Mouse (Mus musculus) layer of hippocampus, adult 2 months (tissue): ENCODE data around the gene Spz1. TPM values are rescaled to one million over a fixed set of nuclear protein-coding genes. Genes with fewer than 3 reads are reported as not detected.

Source experiments
- DNase-seq, 2 experiments: peaks; one replicate each; pipeline ENCODE4 v3.0.0; 2022; ENCODE audit warnings: low spot score in 2 of 2
- H3K27ac ChIP-seq: fragments of 200-600 bp; 2 replicates; pipeline ENCODE4 v1.8.1; 2022
- H3K4me3 ChIP-seq: fragments of 200-600 bp; 2 replicates; pipeline ENCODE4 v1.8.1; 2022; ENCODE audit warnings: mild to moderate bottlenecking
- CTCF ChIP-seq: fragments of 200-600 bp; conservative IDR thresholded peaks from 2 replicates; pipeline ENCODE4 v1.8.1; 2022; ENCODE audit warnings: antibody characterized with exemption, mild to moderate bottlenecking, moderate library complexity
- total RNA-seq, 2 experiments: library from RNA; stranded (reverse); gene quantifications; 2 replicates each; pipeline ENCODE4 v1.2.3; 2021

The Spz1 gene
- total RNA-seq, 2 experiments from 2014 or later: not detected

GRCm38 (mm10) chr13:92593731-92594396, 17.9 kb upstream of the Spz1 start:
- Histone ChIP-seq H3K4me3 (no peak overlapping the region), H3K27ac (no peak overlapping the region)
- DNase-seq: no peak
- TF ChIP-seq CTCF: no peak

GRCm38 (mm10) chr13:92592786-92593635, 17.0 kb upstream of the Spz1 start:
- DNase-seq: no peak
- no peak overlapping the region for H3K27ac ChIP-seq
- H3K4me3 ChIP-seq: no peak overlapping the region
- TF ChIP-seq CTCF: no peak

GRCm38 (mm10) chr13:92592268-92592785, 16.4 kb upstream of the Spz1 start:
- TF ChIP-seq CTCF: no peak
- Histone ChIP-seq H3K4me3 (no peak overlapping the region), H3K27ac (no peak overlapping the region)
- no peak for DNase-seq

- Histone ChIP-seq H3K4me3 (no peak overlapping the region), H3K27ac (no peak overlapping the region)
- TF ChIP-seq CTCF: no peak
- no peak for DNase-seq
Measured at GRCm38 (mm10) chr13:92591225-92591624, 15.3 kb upstream of the Spz1 start.

- Histone ChIP-seq H3K4me3 (no peak overlapping the region), H3K27ac (no peak overlapping the region)
- TF ChIP-seq CTCF: no peak
- DNase-seq: no peak
Measured at GRCm38 (mm10) chr13:92589255-92589654, 13.3 kb upstream of the Spz1 start.

- TF ChIP-seq CTCF: no peak
- no peak for DNase-seq
Measured at GRCm38 (mm10) chr13:92588704-92589103, 12.7 kb upstream of the Spz1 start.

GRCm38 (mm10) chr13:92584094-92584717, 8.2 kb upstream of the Spz1 start:
- TF ChIP-seq CTCF: no peak
- H3K4me3 ChIP-seq: no peak overlapping the region
- H3K27ac ChIP-seq: no peak overlapping the region
- DNase-seq: no peak

More at GRCm38 (mm10) chr13:92588704-92589103, 12.7 kb upstream of the Spz1 start:
- Histone ChIP-seq H3K4me3 (no peak overlapping the region), H3K27ac (no peak overlapping the region)

- H3K4me3 ChIP-seq: no peak overlapping the region
- peak; percentile 90 for TF ChIP-seq CTCF
- peak; percentile 53 to 75 for DNase-seq
- no peak overlapping the region for H3K27ac ChIP-seq
Measured at GRCm38 (mm10) chr13:92580220-92581043, 4.5 kb upstream of the Spz1 start.

GRCm38 (mm10) chr13:92578210-92578609, 2.2 kb upstream of the Spz1 start:
- Histone ChIP-seq H3K27ac (no peak overlapping the region), H3K4me3 (no peak overlapping the region)
- DNase-seq: no peak
- no peak for TF ChIP-seq CTCF

- no peak for TF ChIP-seq CTCF
Measured at GRCm38 (mm10) chr13:92576688-92577087, 716 bp upstream of the Spz1 start.

GRCm38 (mm10) chr13:92559429-92559828, 16.5 kb downstream of the Spz1 start:
- H3K27ac ChIP-seq: peak overlapping the region; percentile 64; the same call in 1 of the 2 replicates
- TF ChIP-seq CTCF: peak; percentile 54; the same call in 1 of the 2 replicates
- no peak overlapping the region for H3K4me3 ChIP-seq
- DNase-seq: peak in 1 of 2 experiments; percentile 54

More at GRCm38 (mm10) chr13:92576688-92577087, 716 bp upstream of the Spz1 start:
- no peak for DNase-seq
- H3K27ac ChIP-seq: no peak overlapping the region
- no peak overlapping the region for H3K4me3 ChIP-seq

GRCm38 (mm10) chr13:92557229-92557628, 18.7 kb downstream of the Spz1 start:
- no peak overlapping the region for H3K27ac ChIP-seq
- no peak for DNase-seq
- no peak overlapping the region for H3K4me3 ChIP-seq
- no peak for TF ChIP-seq CTCF
